Mouse (Mus musculus) limb, embryonic 13.5 days (tissue): Measurements from ENCODE around the gene Fndc3a. TPM values are rescaled to one million over a fixed set of nuclear protein-coding genes. Genes with fewer than 3 reads are reported as not detected.

ENCODE experiments used
- ATAC-seq: fragments of 200-750 bp; cut with Nextera tagmentation; 2 replicates; pipeline ENCODE4 v1.8.0; 2017; ENCODE audit warnings: low read depth, moderate number of reproducible peaks, moderate TSS enrichment; ENCODE audit not compliant: low FRiP score
- H3K27ac ChIP-seq: fragments of 300-500 bp; sonication (generic); 2 replicates; pipeline ENCODE4 v1.5.1; 2015; ENCODE audit warnings: inconsistent platforms, mild to moderate bottlenecking, moderate library complexity
- H3K27me3 ChIP-seq: fragments of 300-500 bp; sonication (generic); 2 replicates; pipeline ENCODE4 v1.6.1; 2015; ENCODE audit warnings: mild to moderate bottlenecking, inconsistent platforms
- H3K36me3 ChIP-seq: fragments of 300-500 bp; sonication (generic); 2 replicates; pipeline ENCODE4 v1.6.1; 2015; ENCODE audit warnings: inconsistent platforms, mild to moderate bottlenecking, moderate library complexity
- H3K4me1 ChIP-seq: fragments of 300-500 bp; sonication (generic); 2 replicates; pipeline ENCODE4 v1.6.1; 2015; ENCODE audit warnings: inconsistent platforms
- H3K4me2 ChIP-seq: fragments of 300-500 bp; sonication (generic); replicated peaks from 2 replicates; pipeline ENCODE4 v1.6.1; 2015; ENCODE audit warnings: inconsistent platforms, mild to moderate bottlenecking, moderate library complexity
- H3K4me3 ChIP-seq: fragments of 300-500 bp; sonication (generic); 2 replicates; pipeline ENCODE4 v1.5.1; 2015; ENCODE audit warnings: moderate library complexity, mild to moderate bottlenecking, inconsistent platforms
- H3K9ac ChIP-seq: fragments of 300-500 bp; sonication (generic); 2 replicates; pipeline ENCODE4 v1.6.1; 2015; ENCODE audit warnings: mild to moderate bottlenecking, inconsistent platforms
- H3K9me3 ChIP-seq: fragments of 300-500 bp; sonication (generic); 2 replicates; pipeline ENCODE4 v1.6.1; 2016; ENCODE audit warnings: inconsistent platforms
- WGBS: fragments of 180-500 bp; shearing (Covaris S2); methylation state at CpG from one replicate; pipeline ENCODE4 v1.1.7; 2015; 5-methylcytosine and 5-hydroxymethylcytosine counted together
- polyA plus RNA-seq: library from polyadenylated mRNA; unstranded; fragments of >200 nt; fragmentation: Nextera tagmentation; extraction: Ambion mirVana; gene quantifications from 2 replicates; pipeline ENCODE4 v1.2.1, GENCODE M21; 2015

Gene Fndc3a
- polyA plus RNA-seq, 1 experiment from 2014 or later = 54.0 TPM

GRCm38 (mm10) chr14:72649268-72649667, 60.5 kb downstream of the Fndc3a start:
- Histone ChIP-seq H3K27ac (no peak overlapping the region), H3K4me3 (no peak overlapping the region), H3K4me2 (no peak overlapping the region), H3K27me3 (no peaks in the 10 kb centered on the region), H3K9me3 (no peaks in the 10 kb centered on the region), H3K36me3 (peaks cover 5% of the 10 kb centered on the region; the same call in 1 of the 2 replicates), H3K9ac (no peak overlapping the region), H3K4me1 (no peaks in the 10 kb centered on the region)
- no peak for ATAC-seq

GRCm38 (mm10) chr14:72645512-72645911, 64.3 kb downstream of the Fndc3a start:
- ATAC-seq = no peak
- H3K36me3 ChIP-seq = peaks cover 11% of the 10 kb centered on the region
- no peak overlapping the region for H3K4me2 ChIP-seq
- no peak overlapping the region for H3K27ac ChIP-seq
- H3K9me3 ChIP-seq = no peaks in the 10 kb centered on the region
- no peaks in the 10 kb centered on the region for H3K27me3 ChIP-seq
- no peak overlapping the region for H3K4me3 ChIP-seq
- H3K9ac ChIP-seq = no peak overlapping the region
- H3K4me1 ChIP-seq = no peaks in the 10 kb centered on the region

GRCm38 (mm10) chr14:72644620-72645019, 65.2 kb downstream of the Fndc3a start:
- Histone ChIP-seq H3K27ac (no peak overlapping the region), H3K36me3 (peaks cover 11% of the 10 kb centered on the region), H3K9ac (no peak overlapping the region), H3K9me3 (no peaks in the 10 kb centered on the region), H3K4me1 (no peaks in the 10 kb centered on the region), H3K4me3 (no peak overlapping the region), H3K4me2 (no peak overlapping the region), H3K27me3 (no peaks in the 10 kb centered on the region)
- 92% methylated on average over 1 of the region's 1 CpGs for WGBS
- ATAC-seq = no peak

GRCm38 (mm10) chr14:72638507-72638906, 71.3 kb downstream of the Fndc3a start:
- no peaks in the 10 kb centered on the region for H3K4me1 ChIP-seq
- WGBS = 94% methylated on average over 6 of the region's 6 CpGs
- no peak for ATAC-seq

GRCm38 (mm10) chr14:72633571-72633970, 76.2 kb downstream of the Fndc3a start:
- WGBS = 82% methylated on average over 2 of the region's 2 CpGs
- Histone ChIP-seq H3K27ac (no peak overlapping the region), H3K9me3 (no peaks in the 10 kb centered on the region), H3K36me3 (no peaks in the 10 kb centered on the region), H3K4me1 (no peaks in the 10 kb centered on the region), H3K4me3 (no peak overlapping the region), H3K27me3 (no peaks in the 10 kb centered on the region), H3K4me2 (no peak overlapping the region), H3K9ac (no peak overlapping the region)
- no peak for ATAC-seq

More at GRCm38 (mm10) chr14:72638507-72638906, 71.3 kb downstream of the Fndc3a start:
- Histone ChIP-seq H3K9me3 (no peaks in the 10 kb centered on the region), H3K36me3 (peaks cover 6% of the 10 kb centered on the region), H3K9ac (no peak overlapping the region), H3K27ac (no peak overlapping the region), H3K4me2 (no peak overlapping the region), H3K27me3 (no peaks in the 10 kb centered on the region), H3K4me3 (no peak overlapping the region)

GRCm38 (mm10) chr14:72625411-72625810, 84.4 kb downstream of the Fndc3a start:
- H3K4me2 ChIP-seq = no peak overlapping the region
- no peak overlapping the region for H3K27ac ChIP-seq
- no peaks in the 10 kb centered on the region for H3K4me1 ChIP-seq
- ATAC-seq = no peak
- no peak overlapping the region for H3K9ac ChIP-seq
- H3K4me3 ChIP-seq = no peak overlapping the region
- H3K9me3 ChIP-seq = no peaks in the 10 kb centered on the region
- H3K36me3 ChIP-seq = 0 out of 2 replicates have a peak, but pooled peaks cover 4% of the 10 kb centered on the region
- H3K27me3 ChIP-seq = no peaks in the 10 kb centered on the region

GRCm38 (mm10) chr14:72604077-72604476, 105.7 kb downstream of the Fndc3a start:
- Histone ChIP-seq H3K27ac (no peak overlapping the region), H3K36me3 (no peaks in the 10 kb centered on the region), H3K27me3 (no peaks in the 10 kb centered on the region), H3K4me2 (no peak overlapping the region), H3K4me3 (no peak overlapping the region), H3K4me1 (peaks cover 22% of the 10 kb centered on the region), H3K9me3 (no peaks in the 10 kb centered on the region), H3K9ac (no peak overlapping the region)
- ATAC-seq = no peak
- WGBS = 90% methylated on average over 3 of the region's 3 CpGs

- Histone ChIP-seq H3K4me1 (peaks cover 22% of the 10 kb centered on the region), H3K36me3 (peaks cover 4% of the 10 kb centered on the region), H3K27ac (peak overlapping the region; percentile 76), H3K4me3 (peak overlapping the region; percentile 55), H3K9ac (peak overlapping the region; percentile 69), H3K4me2 (peak overlapping the region; percentile 73), H3K27me3 (no peaks in the 10 kb centered on the region), H3K9me3 (no peaks in the 10 kb centered on the region)
- WGBS = 1% methylated on average over 8 of the region's 8 CpGs
- no peak for ATAC-seq
These were observed 106.6 kb downstream of the Fndc3a start for GRCm38 (mm10) chr14:72603194-72603521.

GRCm38 (mm10) chr14:72602521-72603193, 107.1 kb downstream of the Fndc3a start:
- ATAC-seq = peak; percentile 93
- H3K36me3 ChIP-seq = peaks cover 8% of the 10 kb centered on the region
- peak overlapping the region; percentile 55 for H3K4me3 ChIP-seq
- H3K27me3 ChIP-seq = no peaks in the 10 kb centered on the region
- H3K27ac ChIP-seq = peak overlapping the region; percentile 76
- no peaks in the 10 kb centered on the region for H3K9me3 ChIP-seq
- H3K4me1 ChIP-seq = peaks cover 22% of the 10 kb centered on the region
- peak overlapping the region; percentile 73 for H3K4me2 ChIP-seq
- 2% methylated on average over 20 of the region's 20 CpGs for WGBS
- H3K9ac ChIP-seq = peak overlapping the region; percentile 69

GRCm38 (mm10) chr14:72601381-72602305, 108.2 kb downstream of the Fndc3a start:
- H3K4me3 ChIP-seq = peak overlapping the region; percentile 55
- no peaks in the 10 kb centered on the region for H3K9me3 ChIP-seq
- no peak for ATAC-seq
- no peaks in the 10 kb centered on the region for H3K27me3 ChIP-seq
- peaks cover 14% of the 10 kb centered on the region for H3K36me3 ChIP-seq
- no peak overlapping the region for H3K27ac ChIP-seq
- WGBS = 31% methylated on average over 5 of the region's 5 CpGs
- H3K4me2 ChIP-seq = peak overlapping the region; percentile 73
- peak overlapping the region; percentile 66 for H3K9ac ChIP-seq
- peaks cover 22% of the 10 kb centered on the region for H3K4me1 ChIP-seq

- no peaks in the 10 kb centered on the region for H3K9me3 ChIP-seq
- no peak overlapping the region for H3K4me2 ChIP-seq
These were observed 109.4 kb downstream of the Fndc3a start for GRCm38 (mm10) chr14:72600375-72600774.

GRCm38 (mm10) chr14:72598976-72599740, 110.6 kb downstream of the Fndc3a start:
- no peak overlapping the region for H3K4me2 ChIP-seq
- no peaks in the 10 kb centered on the region for H3K27me3 ChIP-seq
- H3K36me3 ChIP-seq = peaks cover 15% of the 10 kb centered on the region
- H3K27ac ChIP-seq = no peak overlapping the region
- no peaks in the 10 kb centered on the region for H3K9me3 ChIP-seq
- ATAC-seq = no peak
- peaks cover 22% of the 10 kb centered on the region for H3K4me1 ChIP-seq
- H3K9ac ChIP-seq = no peak overlapping the region
- no peak overlapping the region for H3K4me3 ChIP-seq
- WGBS = 85% methylated on average over 7 of the region's 7 CpGs

More at GRCm38 (mm10) chr14:72600375-72600774, 109.4 kb downstream of the Fndc3a start:
- H3K9ac ChIP-seq = peak overlapping the region; percentile 0; the same call in 1 of the 2 replicates
- H3K36me3 ChIP-seq = peaks cover 14% of the 10 kb centered on the region
- H3K27me3 ChIP-seq = no peaks in the 10 kb centered on the region
- no peak overlapping the region for H3K4me3 ChIP-seq
- WGBS = 75% methylated on average over 6 of the region's 6 CpGs
- no peak overlapping the region for H3K27ac ChIP-seq
- peaks cover 22% of the 10 kb centered on the region for H3K4me1 ChIP-seq
- no peak for ATAC-seq
